Mouse (Mus musculus): ENCODE data around the gene Itga2b. TPM values are rescaled to one million over a fixed set of nuclear protein-coding genes. Genes with fewer than 3 reads are reported as not detected.
"Not testable (repeated sequence)": the region's sequence is repeated elsewhere in the genome, so short reads cannot be mapped to it uniquely, and the experiment has no call there.

The Itga2b gene
- total RNA-seq, 2 experiments from 2014 or later = 4.2 to 34.3 TPM

DNA sequence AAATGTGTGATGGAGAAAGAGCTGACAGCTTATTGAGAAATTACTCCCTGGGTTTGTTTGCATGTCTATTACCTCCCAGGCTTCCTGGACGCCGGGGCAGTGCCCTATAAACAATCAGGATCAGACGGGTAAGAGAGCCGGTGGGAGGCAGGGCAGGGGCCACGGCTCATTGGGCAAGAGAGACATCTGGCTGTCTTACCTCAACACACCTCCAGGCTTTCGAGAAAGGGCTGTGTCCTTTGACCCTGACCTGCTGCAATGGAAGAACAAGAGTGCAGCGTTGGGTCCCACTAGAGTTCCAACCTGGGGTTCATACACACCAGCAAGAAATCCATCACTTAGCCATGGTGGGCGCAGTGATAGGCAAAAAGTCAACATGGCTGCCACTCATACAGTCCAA is 48.4 kb downstream of the Itga2b start:
- no peak for ATAC-seq (replicated peaks; ENCODE audit: low FRiP score, poor library complexity, severe bottlenecking)

DNA sequence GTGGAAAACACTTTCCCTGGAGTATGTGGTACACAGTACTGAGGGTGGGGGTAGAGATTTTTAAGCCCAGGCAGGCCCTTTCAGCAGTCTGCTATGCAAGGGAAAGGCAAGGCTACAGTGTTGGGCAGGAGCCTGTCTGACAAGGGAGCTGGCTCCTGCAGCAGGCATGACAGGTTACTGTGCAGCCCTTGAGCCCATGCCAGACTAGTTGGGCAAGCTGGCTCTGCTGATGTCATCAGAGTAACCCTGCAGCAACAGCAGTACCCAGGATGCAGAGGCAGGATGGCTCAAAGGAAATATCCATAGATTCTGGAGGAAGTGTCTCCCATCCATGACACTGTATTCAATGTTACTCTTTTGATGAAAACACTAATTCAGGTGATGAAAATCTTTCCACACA is 51.0 kb downstream of the Itga2b start:
- ATAC-seq (replicated peaks; ENCODE audit: low FRiP score, poor library complexity, severe bottlenecking) = no peak

DNA sequence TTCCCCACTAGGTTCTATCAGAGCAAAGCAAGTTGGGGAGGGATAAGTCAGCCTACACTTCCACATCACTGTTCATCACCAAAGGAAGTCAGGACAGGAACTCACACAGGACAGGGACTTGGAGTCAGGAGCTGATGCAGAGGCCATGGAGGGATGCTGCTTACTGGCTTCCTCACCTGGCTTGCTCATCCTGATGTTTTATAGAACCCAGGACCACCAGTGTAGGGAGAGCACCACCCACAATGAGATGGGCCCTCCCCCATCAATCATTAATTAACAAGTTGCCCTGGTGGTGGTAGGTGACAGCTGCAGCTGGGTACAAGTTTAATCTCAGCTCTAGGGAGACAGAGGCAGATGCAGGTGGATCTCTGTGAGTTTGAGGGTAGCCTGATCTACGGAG is 52.8 kb downstream of the Itga2b start:
- ATAC-seq (replicated peaks; ENCODE audit: low FRiP score, poor library complexity, severe bottlenecking) = no peak

DNA sequence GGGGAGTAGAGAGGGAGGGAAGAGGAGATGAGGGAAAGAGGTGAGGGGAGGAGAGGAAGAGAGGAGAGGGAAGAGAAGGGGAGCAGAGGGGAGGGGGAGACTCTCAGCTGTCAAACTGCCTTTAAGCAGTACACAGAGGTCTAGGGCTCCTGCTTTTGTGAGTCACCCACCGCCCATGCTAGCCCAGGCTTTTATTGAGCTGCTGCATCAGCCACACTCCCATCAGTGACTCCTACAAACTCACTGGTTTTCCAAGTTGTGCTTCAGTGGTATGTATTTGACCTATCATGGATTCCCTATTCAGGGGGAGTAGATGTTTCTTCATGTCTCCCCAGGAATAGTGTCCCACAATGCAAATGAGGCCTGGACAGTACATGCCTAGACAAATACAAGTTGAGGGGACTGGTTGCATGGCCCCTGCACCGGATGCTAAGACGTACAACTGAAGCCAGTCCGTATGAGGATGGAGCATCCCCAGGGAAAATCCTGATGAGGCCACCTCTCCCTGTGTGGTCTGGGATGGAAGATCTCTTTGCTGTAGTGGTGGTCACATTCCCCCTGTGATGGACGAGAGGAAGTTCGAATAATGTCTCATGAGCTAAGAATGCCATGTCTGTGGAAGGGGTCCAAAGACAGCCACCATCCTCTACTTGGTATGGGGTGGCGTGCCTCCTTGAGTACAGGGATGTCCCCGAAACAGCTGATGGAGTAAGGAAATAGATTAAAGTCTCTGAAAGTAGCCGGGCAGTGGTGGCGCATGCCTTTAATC is 54.7 kb downstream of the Itga2b start:
- no peak for ATAC-seq (replicated peaks; ENCODE audit: low FRiP score, poor library complexity, severe bottlenecking)

DNA sequence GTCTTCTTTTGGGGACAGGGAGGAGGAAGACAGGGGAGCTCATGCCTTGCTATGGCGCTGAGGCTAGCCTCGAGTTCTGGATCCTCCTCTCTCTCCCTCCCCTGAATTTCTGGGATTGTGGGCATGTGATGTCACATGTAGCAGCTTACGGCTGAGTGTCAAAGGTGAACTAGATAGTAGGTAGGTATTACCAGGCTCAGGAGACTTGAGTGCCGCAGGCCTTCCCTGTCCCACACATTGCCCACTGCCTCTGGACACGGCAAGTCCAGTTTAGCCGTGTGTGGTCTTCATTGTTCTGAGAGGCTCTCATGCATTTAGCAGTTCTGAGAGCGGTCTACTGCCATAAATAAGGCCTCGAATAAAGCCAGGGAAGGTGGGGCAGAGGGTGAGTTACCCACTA is 56.9 kb downstream of the Itga2b start:
- ATAC-seq (replicated peaks; ENCODE audit: low FRiP score, poor library complexity, severe bottlenecking) = no peak

DNA sequence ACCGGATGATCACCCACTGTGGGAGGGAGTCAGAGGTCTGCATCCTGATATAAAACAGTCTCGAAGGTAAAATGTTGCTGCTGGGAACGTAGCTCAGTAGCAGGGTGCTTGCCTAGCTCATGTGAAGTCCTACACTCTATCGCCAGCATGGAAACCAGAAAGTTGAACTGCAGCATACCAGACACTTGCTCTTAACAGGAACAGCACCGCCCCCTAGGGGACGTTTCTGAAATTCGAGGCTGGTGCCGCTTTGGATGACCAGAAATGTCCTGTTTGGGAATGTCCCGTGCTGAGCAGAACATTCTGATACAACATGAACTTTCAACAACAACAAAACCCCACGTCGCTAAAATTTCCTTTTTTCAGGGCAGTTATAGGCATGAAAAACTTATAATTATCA is 58.2 kb downstream of the Itga2b start:
- peak; percentile 55 for ATAC-seq (replicated peaks; ENCODE audit: low FRiP score, poor library complexity, severe bottlenecking)

DNA sequence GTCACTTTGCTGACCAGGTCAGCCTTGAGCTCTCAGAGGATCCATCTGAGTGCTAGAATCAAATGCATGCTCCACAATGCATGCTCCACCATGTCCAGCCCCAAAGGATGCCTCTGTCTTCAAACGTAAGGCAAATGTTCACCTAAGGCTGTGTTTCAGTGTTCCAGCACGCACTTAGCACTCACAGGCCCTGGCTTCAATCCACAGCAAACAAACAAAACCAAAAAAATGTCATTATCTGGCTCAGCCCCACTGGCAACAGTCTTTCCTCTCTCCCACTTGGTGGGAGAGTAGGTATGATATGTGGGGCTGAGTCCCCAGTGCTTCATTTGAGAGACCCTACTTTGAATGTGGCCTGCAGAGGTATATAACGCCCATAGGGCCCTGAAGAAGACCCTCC is 58.9 kb downstream of the Itga2b start:
- ATAC-seq (replicated peaks; ENCODE audit: low FRiP score, poor library complexity, severe bottlenecking) = no peak

DNA sequence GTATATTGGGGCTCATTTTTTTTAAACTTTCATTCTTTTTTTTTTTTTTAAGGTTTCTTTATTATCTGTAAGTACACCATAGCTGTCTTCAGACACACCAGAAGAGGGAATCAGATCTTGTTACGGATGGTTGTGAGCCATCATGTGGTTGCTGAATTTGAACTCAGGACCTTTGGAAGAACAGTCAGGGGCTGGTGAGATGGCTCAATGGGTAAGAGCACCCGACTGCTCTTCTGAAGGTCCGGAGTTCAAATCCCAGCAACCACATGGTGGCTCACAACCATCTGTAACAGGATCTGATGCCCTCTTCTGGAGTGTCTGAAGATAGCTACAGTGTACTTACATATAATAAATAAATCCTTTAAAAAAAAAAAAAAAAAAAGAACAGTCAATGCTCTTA is 59.6 kb downstream of the Itga2b start:
- ATAC-seq (replicated peaks; ENCODE audit: low FRiP score, poor library complexity, severe bottlenecking) = not testable (repeated sequence)

DNA sequence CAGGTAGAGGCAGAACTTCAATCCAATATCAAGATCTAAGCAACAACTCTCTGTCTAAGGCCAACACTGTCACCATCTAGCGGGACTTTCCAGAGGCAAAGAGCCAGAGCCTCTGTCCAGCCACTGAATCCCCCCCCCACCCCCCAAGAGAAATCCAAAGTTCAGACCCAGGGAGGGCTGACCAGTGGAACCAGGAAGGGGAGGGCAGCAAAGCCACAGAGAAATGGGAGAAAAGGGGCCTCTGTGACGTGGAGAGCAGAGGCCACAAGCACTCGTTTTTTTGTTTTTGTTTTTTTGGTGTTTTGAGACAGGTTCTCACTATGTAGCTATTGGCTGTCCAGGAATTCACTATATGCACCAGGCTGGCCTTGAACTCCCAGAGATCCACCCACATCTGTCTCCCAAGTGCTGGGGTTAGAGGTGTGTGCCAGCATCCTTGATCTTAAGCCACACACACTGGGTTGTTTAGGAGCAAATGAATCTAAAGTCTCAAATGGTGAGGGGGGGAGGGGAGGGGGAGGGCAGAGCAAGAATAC is 60.1 kb downstream of the Itga2b start:
- no peak for ATAC-seq (replicated peaks; ENCODE audit: low FRiP score, poor library complexity, severe bottlenecking)

DNA sequence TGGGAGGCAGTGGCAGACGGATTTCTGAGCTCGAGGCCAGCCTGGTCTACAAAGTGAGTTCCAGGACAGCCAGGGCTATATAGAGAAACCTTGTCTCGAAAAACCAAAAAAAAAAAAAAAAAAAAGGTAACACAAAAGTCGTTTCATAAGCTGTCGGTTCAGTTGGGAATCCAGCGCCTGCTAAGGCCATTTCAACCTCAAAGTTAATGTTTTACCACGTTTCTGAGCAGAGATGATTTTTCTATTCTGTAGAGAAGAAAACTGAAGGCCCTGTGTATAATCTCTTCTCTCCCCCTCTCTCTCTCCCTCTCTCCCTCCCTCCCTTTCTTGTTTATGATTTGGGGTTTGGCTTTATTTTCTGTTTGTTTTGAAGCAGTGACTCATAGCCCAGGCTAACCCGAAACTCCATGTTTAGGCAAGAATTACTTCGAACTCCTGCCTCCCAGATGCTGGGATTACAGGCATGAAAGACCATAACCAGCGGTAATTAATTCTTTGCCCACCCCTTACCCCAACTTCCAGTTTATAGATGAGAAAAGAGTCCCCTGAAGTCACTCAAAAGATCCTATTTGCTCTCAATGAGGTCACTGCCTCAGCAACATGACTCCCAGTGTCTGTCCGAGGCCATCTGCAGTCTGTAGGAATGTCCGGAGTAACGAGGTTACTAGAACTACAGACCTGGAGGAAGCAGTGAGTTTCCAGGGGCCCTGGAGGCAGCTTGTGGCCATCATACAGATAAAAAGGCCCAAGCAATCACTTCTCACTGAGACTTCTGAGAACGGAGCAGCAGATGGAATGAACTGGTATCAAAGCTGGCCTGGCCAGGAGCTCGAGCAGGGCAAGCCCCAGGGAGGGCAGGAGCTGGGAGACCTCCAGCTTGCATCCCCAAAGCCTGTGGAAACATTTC is 60.8 kb downstream of the Itga2b start:
- no peak for ATAC-seq (replicated peaks; ENCODE audit: low FRiP score, poor library complexity, severe bottlenecking)

DNA sequence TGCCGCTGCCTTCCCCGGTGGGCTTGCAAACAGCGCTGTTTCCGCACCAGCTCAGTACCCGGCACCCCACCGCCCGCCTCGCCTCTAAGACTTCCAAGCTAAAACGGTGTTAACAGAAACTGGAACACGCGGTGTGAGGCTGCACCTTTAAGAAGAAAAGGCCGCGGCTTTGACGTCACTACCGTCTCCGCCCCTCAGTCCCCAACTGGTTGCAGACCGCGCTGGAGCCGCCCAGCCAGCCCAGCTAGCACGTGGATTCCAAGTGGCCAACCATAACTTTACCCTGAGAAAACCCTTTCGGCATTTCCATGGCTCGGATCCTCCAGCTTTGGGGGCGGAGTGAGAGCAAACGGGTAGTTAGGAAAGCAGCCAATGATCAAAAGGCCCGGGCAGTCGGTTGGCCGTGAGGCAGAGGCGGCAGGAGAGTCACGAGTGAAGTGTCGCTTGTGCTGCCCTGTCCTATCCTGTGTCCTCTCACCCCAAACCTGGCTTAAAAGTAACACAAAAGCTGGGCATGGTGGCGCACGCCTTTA is 61.5 kb downstream of the Itga2b start:
- ATAC-seq (replicated peaks; ENCODE audit: low FRiP score, poor library complexity, severe bottlenecking) = peak; percentile 81

DNA sequence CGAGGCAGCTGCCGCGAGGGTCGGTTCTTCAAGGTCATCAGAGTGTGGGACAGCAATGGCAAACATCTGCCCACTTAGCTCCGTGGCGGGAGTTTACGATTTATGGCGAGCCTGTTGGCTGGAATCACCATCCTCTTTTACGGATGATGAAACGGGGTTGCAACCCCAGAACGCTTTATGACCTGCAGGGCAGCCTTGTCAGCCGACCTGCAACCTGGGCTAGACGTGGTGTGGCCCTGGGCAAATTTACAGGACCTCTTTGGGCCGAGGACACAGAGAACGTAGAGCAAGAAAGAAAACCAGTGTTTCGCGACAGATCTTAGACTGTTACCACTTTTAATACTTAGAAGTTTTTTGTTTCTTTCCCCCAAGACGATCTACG is 62.1 kb downstream of the Itga2b start, which contains the start of gene Slc25a39:
Gene Slc25a39, minus strand, starts transcription at position 113 of the 382 bp plus-strand sequence.
- peak; percentile 12; the same call in 1 of the 2 replicates for ATAC-seq (replicated peaks; ENCODE audit: low FRiP score, poor library complexity, severe bottlenecking)

DNA sequence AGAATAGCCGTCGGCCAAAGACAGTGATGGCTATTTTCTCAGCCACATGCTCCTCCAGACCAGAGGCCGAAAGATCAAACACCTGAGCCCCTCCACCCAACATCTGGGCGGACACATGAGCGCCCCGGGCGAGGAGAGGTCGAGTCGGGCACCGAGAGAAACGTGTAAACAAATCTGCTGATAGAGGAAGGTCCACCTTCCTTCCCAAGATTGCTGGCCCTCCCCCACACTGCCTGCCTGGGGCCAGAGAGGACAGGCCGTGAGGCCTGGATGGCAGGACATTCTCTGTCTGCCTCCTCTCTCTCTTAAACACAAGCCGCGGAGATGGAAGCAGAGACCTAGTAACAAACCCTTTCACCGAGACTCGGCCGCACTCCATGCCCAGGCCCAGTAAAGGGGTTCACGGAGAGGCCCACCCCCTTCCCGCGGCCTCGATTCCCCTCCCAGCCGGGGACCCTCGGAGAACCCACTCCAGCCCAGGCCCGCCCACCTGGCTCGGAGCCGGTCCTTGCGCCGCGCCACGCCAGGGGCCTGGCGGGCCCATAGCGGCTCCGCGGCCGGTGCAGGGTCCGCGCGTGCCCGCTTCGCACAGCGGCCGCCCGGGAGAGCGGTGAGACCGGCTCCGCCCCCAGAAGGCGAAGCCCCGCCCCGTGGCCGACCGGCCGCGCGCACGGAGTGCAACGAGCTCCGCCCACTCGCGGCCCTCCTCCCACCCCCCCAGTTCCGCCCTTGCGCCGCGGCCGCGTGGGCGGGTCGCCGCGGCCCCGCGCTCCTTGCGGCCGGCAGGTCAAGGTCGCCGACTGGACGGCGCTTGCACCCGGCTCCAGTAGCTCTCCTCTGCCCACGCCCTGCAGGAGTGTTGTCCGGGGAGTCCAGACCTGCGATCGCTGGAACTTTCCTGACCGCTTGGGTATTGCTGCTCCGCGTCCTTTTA is 62.8 kb downstream of the Itga2b start:
- peak; percentile 50 for ATAC-seq (replicated peaks; ENCODE audit: low FRiP score, poor library complexity, severe bottlenecking)

DNA sequence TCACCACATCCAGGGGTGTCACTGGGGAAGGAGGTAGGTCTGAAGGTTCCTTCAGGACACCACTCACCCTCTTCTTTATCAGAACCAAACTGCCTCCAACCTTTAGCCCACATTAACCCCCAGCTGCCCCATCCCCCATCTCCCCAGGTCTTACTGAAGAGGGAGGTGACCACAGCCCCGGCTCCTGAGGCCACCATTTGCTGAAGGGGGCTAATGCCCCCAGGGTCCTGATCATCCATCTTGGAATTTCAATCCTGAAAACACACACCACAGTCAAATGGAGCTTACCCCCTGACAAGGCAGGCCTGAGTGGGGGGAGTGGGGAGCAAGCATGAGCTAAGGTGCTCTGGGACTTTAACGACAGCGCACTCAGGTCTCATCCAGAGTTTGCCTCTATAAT is 63.5 kb downstream of the Itga2b start:
- ATAC-seq (replicated peaks; ENCODE audit: low FRiP score, poor library complexity, severe bottlenecking) = no peak

DNA sequence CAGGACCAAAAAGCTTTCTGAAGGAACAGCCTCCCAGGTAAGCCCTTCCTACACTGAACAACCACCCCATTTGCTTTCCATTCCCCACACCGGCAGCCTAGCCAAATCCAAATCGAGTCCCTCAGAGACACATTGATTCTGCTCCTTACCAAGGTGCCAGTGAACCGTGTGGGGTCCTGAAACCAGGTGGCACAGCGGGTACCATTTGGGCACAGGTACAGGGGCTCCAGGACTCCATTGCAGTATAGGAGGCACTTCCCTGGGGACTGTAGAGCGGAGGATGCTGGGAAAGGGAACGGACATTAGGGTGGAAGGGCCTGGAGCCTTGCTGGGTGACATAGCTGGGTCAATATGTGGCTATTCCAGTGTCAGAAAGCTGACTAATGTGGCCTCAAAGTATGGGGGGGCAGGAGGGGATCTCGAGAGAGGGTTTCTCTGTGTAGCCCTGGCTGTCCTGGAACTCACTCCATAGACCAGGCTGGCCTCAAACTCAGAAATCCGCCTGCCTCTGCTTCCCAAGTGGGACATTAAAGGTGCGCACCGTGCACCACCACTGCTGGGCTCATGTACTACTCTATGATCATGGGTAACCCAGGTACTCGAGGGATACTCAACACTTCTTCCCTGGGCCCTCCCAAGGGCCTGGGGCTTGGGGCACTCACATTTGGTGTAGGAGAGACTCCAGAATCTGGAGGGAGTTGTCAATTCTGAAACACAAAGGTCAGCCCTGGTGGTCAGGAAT is 64.2 kb downstream of the Itga2b start:
- ATAC-seq (replicated peaks; ENCODE audit: low FRiP score, poor library complexity, severe bottlenecking) = no peak

DNA sequence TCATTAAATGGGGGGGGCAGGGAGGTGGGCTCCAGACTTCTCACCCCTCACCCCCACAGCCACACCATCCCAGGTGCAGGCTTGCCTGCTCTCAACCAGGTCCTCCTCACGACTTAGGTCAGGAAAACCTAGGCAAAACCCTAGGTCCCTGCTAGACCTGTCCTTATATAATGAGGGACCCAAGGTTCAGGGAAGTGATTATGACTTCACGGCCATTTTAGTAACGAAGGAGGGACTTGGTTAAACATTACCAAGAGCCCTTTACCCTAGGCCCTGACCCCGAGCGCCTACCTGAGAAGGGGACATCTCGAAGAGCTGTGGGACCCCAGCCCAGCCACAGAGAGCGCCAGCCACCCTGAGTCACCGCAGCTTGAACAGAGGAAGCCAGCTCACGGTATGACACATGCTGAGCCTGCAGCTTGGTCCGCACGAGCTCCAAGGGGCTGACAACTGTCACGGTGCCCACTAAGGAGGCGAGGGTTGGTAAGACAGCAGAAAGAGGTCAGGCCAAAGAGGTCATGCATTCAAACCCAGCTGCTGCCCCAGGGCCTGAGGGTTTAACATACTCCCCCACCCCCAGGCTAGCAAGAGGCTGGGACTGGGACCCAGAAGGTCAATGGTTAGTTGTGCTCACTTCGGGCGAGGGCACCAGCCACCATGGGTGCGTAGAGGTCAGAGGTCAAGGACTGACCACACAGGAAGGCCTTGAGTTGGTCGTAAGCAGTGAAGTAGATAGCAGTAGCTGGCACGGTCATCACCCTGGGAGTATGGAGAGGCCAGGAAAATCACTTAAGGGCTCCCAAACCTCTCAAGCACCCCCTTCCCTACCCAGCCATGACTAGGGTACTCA is 65.5 kb downstream of the Itga2b start:
- no peak for ATAC-seq (replicated peaks; ENCODE audit: low FRiP score, poor library complexity, severe bottlenecking)

DNA sequence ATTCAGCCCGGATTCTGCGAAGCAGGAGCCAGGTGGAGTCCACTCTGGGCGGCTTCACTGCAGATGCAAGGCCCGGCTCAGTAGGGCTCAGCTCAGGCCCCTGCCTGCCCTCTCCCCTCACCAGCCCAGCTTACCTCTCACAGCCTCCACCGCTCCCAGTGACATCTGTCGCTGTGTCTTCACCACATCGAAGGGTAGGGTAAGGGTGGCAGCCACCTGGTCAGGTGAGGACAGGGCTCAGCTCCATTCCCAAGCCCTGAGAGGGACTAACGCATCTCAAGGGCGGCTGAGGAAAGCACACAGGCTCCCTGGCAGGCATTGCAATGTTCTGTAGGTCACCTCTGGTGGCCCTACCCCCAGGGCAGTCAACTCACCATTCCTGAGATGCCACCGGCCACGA is 66.3 kb downstream of the Itga2b start:
- ATAC-seq (replicated peaks; ENCODE audit: low FRiP score, poor library complexity, severe bottlenecking) = no peak

Measured in erythroid progenitor cell, adult 5-6 weeks (primary cell).